Mouse (Mus musculus): ENCODE data around the gene Apoc2. TPM values are rescaled to one million over a fixed set of nuclear protein-coding genes. Genes with fewer than 3 reads are reported as not detected.
A peak's percentile ranks its signal among the peaks of the same experiment; 100 is the strongest.
"Not testable (repeated sequence)": the region's sequence is repeated elsewhere in the genome, so short reads cannot be mapped to it uniquely, and the experiment has no call there.

Apoc2 gene
- total RNA-seq, 2 experiments from 2014 or later: 1.1 to 2.1 TPM

DNA sequence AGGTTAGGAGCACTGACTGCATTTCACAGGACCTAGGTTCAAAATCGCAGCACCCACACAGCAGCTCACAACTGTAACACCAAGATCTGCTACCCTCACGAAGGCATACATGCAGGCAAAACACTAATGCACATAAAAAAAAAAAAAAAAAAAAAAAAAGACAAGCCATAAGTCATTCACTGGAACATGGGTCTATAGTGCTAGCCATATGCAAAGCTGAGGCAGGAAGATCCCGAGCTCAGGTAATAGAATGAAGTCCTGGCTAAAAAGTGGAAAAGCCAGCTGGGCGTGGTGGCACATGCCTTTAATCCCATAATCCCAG lies 22.0 kb upstream of the Apoc2 start:
- no peak for DNase-seq (ENCODE audit: low spot score in 2 of 2)

DNA sequence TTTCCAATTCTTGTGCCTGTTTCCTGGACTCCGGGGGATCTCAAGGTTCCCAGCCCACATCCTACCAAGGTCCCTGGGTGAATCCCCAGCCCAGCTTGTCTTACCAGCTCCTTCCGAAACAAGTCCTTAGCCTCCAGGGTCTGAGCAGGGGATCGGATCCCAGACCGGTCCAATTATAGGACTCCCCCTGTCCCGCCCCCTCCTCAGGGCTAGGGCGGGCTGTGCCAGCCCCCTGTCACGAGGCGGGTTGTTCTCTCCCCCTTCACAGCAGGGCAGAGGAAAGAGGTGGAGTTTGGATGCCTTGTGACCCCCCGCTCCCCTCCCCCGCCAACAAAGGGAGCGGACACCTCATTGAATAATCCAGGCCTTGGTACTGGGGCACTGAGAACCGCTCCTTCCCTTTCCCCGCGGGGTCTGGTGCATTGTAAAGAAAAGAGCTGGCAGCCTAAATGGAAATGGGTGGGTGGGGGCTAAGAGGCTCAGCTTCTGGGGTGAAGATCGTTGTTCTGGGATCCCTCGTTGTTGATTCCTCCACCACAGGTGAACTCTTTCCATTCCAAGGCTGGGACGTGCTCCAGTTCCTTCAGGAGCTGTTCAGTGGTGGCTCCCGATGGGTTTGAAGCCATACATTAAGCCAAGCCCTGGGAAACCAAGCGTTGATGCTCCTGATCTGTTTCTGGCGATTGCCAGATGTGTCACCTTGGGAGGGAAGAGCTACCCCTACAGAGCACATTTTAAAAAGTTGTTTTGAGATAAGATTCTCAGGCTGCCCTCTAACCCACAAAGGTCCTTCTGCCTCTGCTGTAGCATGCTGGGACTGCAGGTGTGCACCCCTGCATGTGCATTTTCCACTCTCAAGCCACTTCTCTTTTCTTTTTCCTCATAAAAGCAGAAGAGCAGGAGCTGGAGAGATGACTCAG lies 21.4 kb upstream of the Apoc2 start, which contains the start of gene Apoe:
Gene Apoe (minus strand): TSS at position 282 of the 920 bp plus-strand sequence.
- peak in 1 of 2 experiments; percentile 56 for DNase-seq (ENCODE audit: low spot score in 2 of 2)

GRCm38 (mm10) chr7:19697949-19698906 lies 20.5 kb upstream of the Apoc2 start:
- DNase-seq (ENCODE audit: low spot score in 2 of 2): no peak

GRCm38 (mm10) chr7:19696336-19696873 lies 18.7 kb upstream of the Apoc2 start:
- no peak for DNase-seq (ENCODE audit: low spot score in 2 of 2)

GRCm38 (mm10) chr7:19695881-19696280 lies 18.1 kb upstream of the Apoc2 start:
- DNase-seq (ENCODE audit: low spot score in 2 of 2): no peak

DNA sequence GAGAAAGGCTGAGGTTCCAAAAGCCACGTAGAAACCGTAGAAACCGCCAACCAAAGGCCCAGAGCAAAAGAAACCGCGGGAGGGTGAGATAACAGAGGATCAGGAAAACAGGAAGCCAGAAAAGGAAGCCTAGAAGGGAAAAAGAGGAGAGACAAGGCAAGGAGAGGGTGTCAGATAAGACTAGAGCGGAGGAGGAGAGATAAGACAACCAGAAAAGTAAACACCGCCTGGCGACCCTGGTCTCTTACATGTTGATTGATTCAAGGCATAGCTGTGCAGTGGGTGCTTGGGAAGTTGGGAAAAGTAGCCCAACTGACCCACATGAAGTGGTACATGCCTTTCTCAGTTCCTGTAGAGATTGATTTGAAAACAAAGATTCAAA lies 17.5 kb upstream of the Apoc2 start:
- no peak for DNase-seq (ENCODE audit: low spot score in 2 of 2)

- no peak for DNase-seq (ENCODE audit: low spot score in 2 of 2)
Observed at GRCm38 (mm10) chr7:19694336-19695212, 16.8 kb upstream of the Apoc2 start.

DNA sequence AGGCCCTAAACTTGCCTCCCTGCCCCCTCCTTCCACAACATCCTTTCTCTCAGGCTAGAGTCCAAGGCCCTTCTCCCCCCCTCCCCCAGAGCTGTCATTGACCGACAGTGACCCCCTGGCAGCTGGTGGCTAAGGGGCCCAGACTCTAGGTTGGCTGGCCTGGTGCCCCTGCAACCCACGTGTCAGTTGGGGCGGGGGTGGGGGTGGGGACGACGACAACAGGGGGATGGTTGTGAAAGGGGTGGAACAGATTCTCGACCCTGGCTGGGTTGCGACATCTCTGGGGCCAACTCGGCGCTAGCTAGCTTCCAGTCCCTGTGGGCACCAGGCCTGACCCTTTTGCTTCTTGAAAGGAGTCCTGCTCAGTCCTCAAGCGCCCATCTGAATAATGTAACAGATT lies 15.7 kb upstream of the Apoc2 start:
- DNase-seq (ENCODE audit: low spot score in 2 of 2): peak in 1 of 2 experiments; percentile 53

DNA sequence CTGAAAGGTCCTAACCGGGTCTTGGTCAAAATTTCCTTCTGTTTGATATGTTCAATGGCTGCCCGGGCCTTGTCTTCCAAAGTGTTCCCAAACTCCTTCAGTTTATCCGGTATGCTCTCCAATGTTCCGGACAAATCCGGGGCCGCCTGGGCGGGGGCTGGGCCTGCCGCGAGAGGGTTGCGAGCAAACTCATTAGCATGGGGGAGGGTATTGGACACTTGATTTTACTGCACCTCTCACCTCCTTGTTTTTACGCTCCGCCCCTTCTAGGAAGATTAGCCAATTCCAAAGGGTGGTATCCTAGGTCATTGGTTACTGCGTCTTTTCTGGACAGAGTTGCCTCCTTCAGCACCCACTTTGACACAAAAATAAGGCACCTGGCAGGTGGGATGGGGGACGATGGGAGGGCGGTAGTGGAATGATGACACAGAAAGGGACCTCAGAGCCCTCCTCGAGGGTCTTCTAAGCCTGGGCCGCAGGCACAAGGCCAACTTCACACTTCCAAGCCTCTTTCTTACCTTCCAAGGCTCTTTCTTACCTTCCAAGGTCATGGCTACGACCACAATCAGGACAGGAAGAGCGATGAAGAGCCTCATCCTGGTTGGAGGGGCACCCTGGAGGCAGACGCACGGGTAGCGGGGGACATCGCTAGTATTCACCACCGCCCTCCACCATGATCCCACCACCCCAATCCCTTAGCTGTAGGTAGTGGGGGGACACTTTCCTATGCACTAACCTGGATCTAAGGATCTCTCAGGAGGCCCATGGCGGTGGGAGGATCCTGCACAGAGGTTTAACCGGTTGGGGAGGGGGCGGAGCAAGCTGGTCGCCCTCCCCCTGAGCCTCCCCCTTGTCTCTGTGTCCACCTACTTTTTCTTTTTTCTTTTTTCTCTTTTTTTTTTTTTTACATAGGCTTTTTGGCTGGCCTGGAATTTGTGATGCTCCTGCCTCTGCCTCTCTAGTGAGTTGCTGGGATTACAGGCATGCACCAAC lies 14.4 kb upstream of the Apoc2 start, which contains the start of gene Apoc1:
Gene Apoc1 (minus strand): TSS at position 788 of the 993 bp plus-strand sequence.
- DNase-seq (ENCODE audit: low spot score in 2 of 2): no peak

DNA sequence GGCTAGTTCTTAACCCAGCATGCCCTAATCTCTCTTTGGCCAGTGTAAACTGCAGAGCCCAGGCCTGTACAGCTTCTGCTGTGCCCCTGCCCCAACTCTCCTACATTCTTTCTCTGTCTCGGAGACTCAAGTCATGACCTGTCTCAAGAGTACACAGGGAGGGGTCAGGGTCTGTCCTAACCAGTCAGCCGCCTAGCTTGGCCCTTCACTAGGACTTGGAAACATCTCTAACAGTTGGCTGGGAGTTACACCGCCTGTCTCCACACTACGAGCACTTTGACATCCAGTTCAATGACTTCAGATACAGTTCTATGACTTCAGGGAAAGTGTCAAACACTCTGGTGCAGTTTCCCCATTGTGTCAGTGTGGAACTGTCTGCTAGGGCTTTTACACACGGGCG lies 13.7 kb upstream of the Apoc2 start:
- no peak for DNase-seq (ENCODE audit: low spot score in 2 of 2)

GRCm38 (mm10) chr7:19690845-19691244 lies 13.1 kb upstream of the Apoc2 start:
- no peak for DNase-seq (ENCODE audit: low spot score in 2 of 2)

GRCm38 (mm10) chr7:19688611-19689010 lies 10.9 kb upstream of the Apoc2 start:
- DNase-seq (ENCODE audit: low spot score in 2 of 2): no peak

GRCm38 (mm10) chr7:19688101-19688500 lies 10.4 kb upstream of the Apoc2 start:
- DNase-seq (ENCODE audit: low spot score in 2 of 2): no peak

DNA sequence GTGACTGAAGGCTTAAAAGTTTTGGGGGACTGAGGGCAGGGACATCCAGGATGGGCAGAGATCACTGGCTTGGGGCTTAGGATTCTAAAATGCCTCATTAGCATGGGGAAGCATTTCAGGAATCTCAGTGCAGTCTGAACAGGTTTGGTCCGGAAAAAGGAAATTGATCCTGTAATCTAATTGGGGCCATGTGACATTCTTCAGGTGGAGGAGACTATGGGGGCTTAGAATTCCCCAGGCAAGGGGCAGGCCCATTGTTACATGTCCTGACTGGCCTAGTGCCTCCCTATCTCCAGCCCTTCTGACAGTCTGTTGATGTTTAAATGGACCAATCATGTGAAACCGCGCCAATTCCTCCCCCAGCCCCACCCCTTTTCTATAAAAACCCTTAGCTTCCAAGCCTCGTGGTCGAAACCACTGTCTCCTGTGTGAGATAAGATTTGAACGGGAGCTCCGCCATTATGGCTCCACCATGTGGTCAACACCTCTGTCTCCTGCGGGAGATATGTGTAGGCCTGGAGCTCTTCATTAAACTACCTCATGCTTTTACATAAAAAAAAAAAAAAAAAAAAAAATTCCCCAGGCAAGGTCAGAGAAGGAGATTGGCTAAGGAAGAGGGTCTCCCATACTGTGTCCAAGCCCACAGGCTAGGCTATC lies 9.3 kb upstream of the Apoc2 start:
- not testable (repeated sequence) for DNase-seq (ENCODE audit: low spot score in 2 of 2)

DNA sequence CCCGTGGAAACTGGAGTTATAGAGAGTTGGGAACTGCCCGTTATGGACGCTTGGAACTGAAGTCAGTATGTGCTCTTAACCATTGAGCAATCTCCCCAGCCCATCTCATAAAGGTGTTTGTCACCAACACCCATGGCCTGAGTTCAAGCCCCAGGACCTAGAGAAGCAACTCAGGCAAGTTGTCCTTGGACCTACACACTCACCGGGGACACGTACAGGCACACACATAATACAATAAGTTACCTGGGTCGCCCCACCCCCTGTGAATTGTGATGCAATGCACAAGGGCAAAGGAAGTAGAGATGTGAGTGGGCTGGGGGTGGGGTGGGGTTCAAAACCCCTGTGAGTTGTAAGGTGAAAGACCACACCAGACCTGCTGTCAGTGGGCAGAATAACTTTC lies 8.8 kb upstream of the Apoc2 start:
- DNase-seq (ENCODE audit: low spot score in 2 of 2): no peak

- DNase-seq (ENCODE audit: low spot score in 2 of 2): no peak
Observed at GRCm38 (mm10) chr7:19685374-19685773, 7.6 kb upstream of the Apoc2 start.

DNA sequence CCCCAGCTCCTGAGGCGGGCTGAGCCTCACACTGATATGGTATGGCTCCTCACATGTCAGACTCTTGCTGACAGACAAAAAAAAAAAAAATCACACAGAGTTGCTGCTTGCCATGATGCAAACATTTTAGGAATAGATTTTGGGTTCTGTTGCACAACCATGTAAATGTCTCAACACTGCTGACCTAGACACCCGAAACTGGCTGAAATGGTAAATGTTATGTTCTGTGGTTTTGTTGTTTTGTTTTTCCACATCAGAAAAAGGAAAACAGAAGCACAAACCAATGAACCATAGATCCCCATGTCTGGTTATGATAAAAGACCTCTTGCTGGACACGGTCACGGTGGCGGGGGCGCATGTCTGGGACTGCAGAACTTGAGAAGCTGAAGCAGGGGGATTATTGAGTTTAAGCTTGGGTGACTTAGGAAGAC lies 6.0 kb upstream of the Apoc2 start:
- DNase-seq (ENCODE audit: low spot score in 2 of 2): no peak

- no peak for DNase-seq (ENCODE audit: low spot score in 2 of 2)
Observed at GRCm38 (mm10) chr7:19682979-19683378, 5.2 kb upstream of the Apoc2 start.

All from adrenal gland, adult 18-20 months (tissue).